Mouse (Mus musculus): ENCODE results near the gene Prss41. TPM values are rescaled to one million over a fixed set of nuclear protein-coding genes. Genes with fewer than 3 reads are reported as not detected.
"Not testable (repeated sequence)": the region's sequence is repeated elsewhere in the genome, so short reads cannot be mapped to it uniquely, and the experiment has no call there.

The Prss41 gene
- total RNA-seq (2014; rRNA removed; ENCODE audit: low replicate concordance) (not detected in 2 replicates), polyA plus RNA-seq (2015; fragmentation: Nextera tagmentation; extraction: Ambion mirVana) (not detected in 2 replicates)

DNA sequence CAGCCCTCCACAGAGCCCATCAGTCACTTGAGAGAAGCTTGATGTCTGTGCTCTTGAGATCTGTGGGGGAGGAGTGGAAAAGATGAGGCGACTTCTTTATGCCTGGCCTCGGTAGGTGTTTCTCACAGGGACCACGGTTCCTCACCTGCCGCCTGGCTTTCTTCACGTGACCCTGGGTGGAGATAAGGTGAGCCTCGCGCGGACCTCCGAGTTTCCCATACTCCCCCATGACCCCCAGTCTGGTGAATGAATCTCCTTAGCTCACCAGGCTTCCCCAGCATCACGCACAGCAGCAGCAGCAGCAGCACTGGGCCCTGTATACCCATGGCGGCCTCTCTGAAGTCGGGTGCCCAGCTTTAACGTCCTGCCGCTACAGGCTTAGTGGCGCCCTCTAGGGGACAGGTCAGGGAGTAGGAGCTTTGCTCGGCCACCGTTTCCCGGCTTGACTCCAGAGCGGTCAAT, at the start of gene Prss41, which contains the start of gene Prss32:
Gene Prss41 (minus strand): TSS at position 361 of the 462 bp plus-strand sequence.
Gene Prss32 (plus strand): TSS at position 44 of the 462 bp plus-strand sequence.
- TF ChIP-seq CTCF (IDR thresholded peaks at IDR 0.05; ENCODE audit: low read depth) (peak; percentile 35), EP300 (IDR thresholded peaks at IDR 0.05; ENCODE audit: low read depth) (no peak)
- H3K36me3 ChIP-seq (replicated peaks; ENCODE audit: control insufficient read depth, insufficient read depth, low read length), result no peaks in the 10 kb centered on the region
- no peak within 1 kb of the TSS for H3K4me3 ChIP-seq (ENCODE audit: low read depth, low read length)
- H3K4me1 ChIP-seq (ENCODE audit: control insufficient read depth, insufficient read depth), result no peaks in the 10 kb centered on the region
- DNase-seq (ENCODE audit: low spot score), result no peak
- no peaks in the 10 kb centered on the region for H3K27me3 ChIP-seq (ENCODE audit: control insufficient read depth, insufficient read depth, low read length)
- no peak within 1 kb of the TSS for H3K9ac ChIP-seq (replicated peaks; ENCODE audit: low read depth, low read length)
- 13% methylated on average over 19 of the region's 19 CpGs for WGBS
- no peak for ATAC-seq (ENCODE audit: insufficient read depth, low read depth)
- no peak within 1 kb of the TSS for H3K4me2 ChIP-seq (ENCODE audit: low read depth, low read length)
- H3K9me3 ChIP-seq (replicated peaks; ENCODE audit: control insufficient read depth, low read length), result no peaks in the 10 kb centered on the region
- H3K27ac ChIP-seq (ENCODE audit: low read depth), result no peak within 1 kb of the TSS

GRCm38 (mm10) chr17:23880576-23880975, 36.6 kb upstream of the Prss41 start, which contains the start of the genes Dcpp1 and Dcpp2:
Dcpp1 (plus strand) TSS chr17:23880876.
Dcpp2 (plus strand) TSS chr17:23880880.
- H3K4me1 ChIP-seq (ENCODE audit: control insufficient read depth, insufficient read depth); H3K4me3 ChIP-seq (ENCODE audit: low read depth, low read length); H3K36me3 ChIP-seq (replicated peaks; ENCODE audit: control insufficient read depth, insufficient read depth, low read length); H3K27me3 ChIP-seq (ENCODE audit: control insufficient read depth, insufficient read depth, low read length); H3K27ac ChIP-seq (ENCODE audit: low read depth); H3K4me2 ChIP-seq (ENCODE audit: low read depth, low read length); H3K9ac ChIP-seq (replicated peaks; ENCODE audit: low read depth, low read length); H3K9me3 ChIP-seq (replicated peaks; ENCODE audit: control insufficient read depth, low read length); DNase-seq (ENCODE audit: low spot score); ATAC-seq (ENCODE audit: insufficient read depth, low read depth): not testable (repeated sequence)
- WGBS, result 39% methylated on average over 4 of the region's 4 CpGs

- ATAC-seq (ENCODE audit: insufficient read depth, low read depth) (no peak), DNase-seq (ENCODE audit: low spot score) (no peak)
- H3K4me1 ChIP-seq (ENCODE audit: control insufficient read depth, insufficient read depth), result no peaks in the 10 kb centered on the region
- TF ChIP-seq EP300 (IDR thresholded peaks at IDR 0.05; ENCODE audit: low read depth), result no peak
- TF ChIP-seq CTCF (IDR thresholded peaks at IDR 0.05; ENCODE audit: low read depth), result no peak
- H3K27ac ChIP-seq (ENCODE audit: low read depth), result no peak overlapping the region
- no peak overlapping the region for H3K9ac ChIP-seq (replicated peaks; ENCODE audit: low read depth, low read length)
- no peak overlapping the region for H3K4me2 ChIP-seq (ENCODE audit: low read depth, low read length)
- H3K27me3 ChIP-seq (ENCODE audit: control insufficient read depth, insufficient read depth, low read length), result no peaks in the 10 kb centered on the region
- WGBS, result 91% methylated on average over 2 of the region's 2 CpGs
- H3K9me3 ChIP-seq (replicated peaks; ENCODE audit: control insufficient read depth, low read length), result no peaks in the 10 kb centered on the region
- no peak overlapping the region for H3K4me3 ChIP-seq (ENCODE audit: low read depth, low read length)
- H3K36me3 ChIP-seq (replicated peaks; ENCODE audit: control insufficient read depth, insufficient read depth, low read length), result no peaks in the 10 kb centered on the region
These were observed 33.2 kb upstream of the Prss41 start for GRCm38 (mm10) chr17:23877166-23877565.

DNA sequence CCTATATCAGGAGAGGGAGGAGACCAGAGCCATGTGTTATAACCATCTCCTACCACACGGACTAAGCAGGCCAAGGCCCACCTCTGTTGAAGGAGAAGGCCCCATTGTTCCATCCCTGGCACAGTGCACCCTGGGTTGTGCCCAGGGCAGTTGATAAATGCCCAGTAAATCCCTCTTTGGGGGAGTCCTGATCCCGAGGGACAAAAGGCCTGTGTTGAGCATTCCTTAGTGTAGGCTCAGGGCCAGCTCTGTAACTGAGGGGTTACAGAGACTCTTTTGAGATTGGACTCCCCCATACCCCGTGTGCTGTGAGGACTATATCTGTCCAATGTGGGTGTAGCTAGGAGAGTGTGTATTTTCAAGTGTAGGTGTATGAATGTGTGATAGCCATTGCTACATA, 32.8 kb upstream of the Prss41 start:
- H3K4me2 ChIP-seq (ENCODE audit: low read depth, low read length), result no peak overlapping the region
- WGBS, result 49% methylated on average over 3 of the region's 3 CpGs
- no peak for DNase-seq (ENCODE audit: low spot score)
- H3K9me3 ChIP-seq (replicated peaks; ENCODE audit: control insufficient read depth, low read length), result no peaks in the 10 kb centered on the region
- no peak overlapping the region for H3K27ac ChIP-seq (ENCODE audit: low read depth)
- no peaks in the 10 kb centered on the region for H3K36me3 ChIP-seq (replicated peaks; ENCODE audit: control insufficient read depth, insufficient read depth, low read length)
- no peak for ATAC-seq (ENCODE audit: insufficient read depth, low read depth)
- H3K27me3 ChIP-seq (ENCODE audit: control insufficient read depth, insufficient read depth, low read length), result no peaks in the 10 kb centered on the region
- no peak overlapping the region for H3K9ac ChIP-seq (replicated peaks; ENCODE audit: low read depth, low read length)
- TF ChIP-seq CTCF (IDR thresholded peaks at IDR 0.05; ENCODE audit: low read depth) (no peak), EP300 (IDR thresholded peaks at IDR 0.05; ENCODE audit: low read depth) (no peak)
- H3K4me3 ChIP-seq (ENCODE audit: low read depth, low read length), result no peak overlapping the region
- H3K4me1 ChIP-seq (ENCODE audit: control insufficient read depth, insufficient read depth), result no peaks in the 10 kb centered on the region

DNA sequence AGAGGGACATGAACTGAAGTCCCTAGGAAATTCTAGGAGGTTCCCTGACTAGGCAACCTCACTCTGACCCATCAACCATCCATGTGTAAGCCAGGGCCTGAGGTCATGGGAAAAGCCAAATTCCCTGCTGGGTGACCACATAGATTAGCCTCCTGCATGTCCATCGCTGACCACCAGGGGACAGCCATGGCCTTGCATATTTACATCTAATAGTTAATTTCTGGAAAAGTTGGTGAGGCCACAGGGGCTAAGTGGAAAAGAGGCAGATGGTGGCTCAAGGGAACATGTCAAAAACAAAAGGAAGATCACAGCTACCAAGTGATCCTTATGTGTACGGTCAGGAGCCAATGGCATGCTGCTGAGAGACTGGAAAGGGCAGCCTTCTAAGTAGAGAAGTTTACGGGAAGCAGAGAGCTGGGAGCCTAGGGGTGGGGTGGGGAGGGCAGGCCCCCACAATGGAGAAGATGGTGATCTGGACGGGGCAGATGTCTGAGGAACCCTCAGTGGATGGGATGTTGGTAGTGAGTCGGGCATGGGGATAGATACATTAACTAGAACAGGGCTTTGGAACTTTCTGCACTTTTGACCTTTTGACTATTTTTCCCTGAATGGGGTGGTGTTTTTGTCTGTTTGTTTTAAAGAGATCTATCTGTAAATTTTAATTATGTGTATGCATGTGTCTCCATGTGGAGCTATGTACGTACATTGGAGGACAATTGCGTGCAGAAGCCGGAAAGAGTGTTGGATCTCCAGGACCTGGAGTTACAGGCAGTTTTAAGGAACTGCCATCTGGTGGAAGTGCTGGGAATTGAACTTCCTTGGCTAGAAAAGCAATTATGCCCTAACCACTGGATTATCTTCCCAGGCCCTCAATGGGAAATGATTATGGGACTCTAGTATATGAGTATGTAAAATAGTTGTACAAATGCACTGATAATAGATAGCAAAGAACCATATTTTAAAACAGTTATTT, 30.2 kb upstream of the Prss41 start:
- no peaks in the 10 kb centered on the region for H3K36me3 ChIP-seq (replicated peaks; ENCODE audit: control insufficient read depth, insufficient read depth, low read length)
- no peaks in the 10 kb centered on the region for H3K9me3 ChIP-seq (replicated peaks; ENCODE audit: control insufficient read depth, low read length)
- DNase-seq (ENCODE audit: low spot score) (peak; percentile 41), ATAC-seq (ENCODE audit: insufficient read depth, low read depth) (peak; percentile 63; the same call in 1 of the 2 replicates)
- no peak overlapping the region for H3K27ac ChIP-seq (ENCODE audit: low read depth)
- TF ChIP-seq EP300 (IDR thresholded peaks at IDR 0.05; ENCODE audit: low read depth), result no peak
- peak; percentile 77 for TF ChIP-seq CTCF (IDR thresholded peaks at IDR 0.05; ENCODE audit: low read depth)
- H3K4me3 ChIP-seq (ENCODE audit: low read depth, low read length), result no peak overlapping the region
- H3K4me1 ChIP-seq (ENCODE audit: control insufficient read depth, insufficient read depth), result no peaks in the 10 kb centered on the region
- no peak overlapping the region for H3K4me2 ChIP-seq (ENCODE audit: low read depth, low read length)
- H3K9ac ChIP-seq (replicated peaks; ENCODE audit: low read depth, low read length), result no peak overlapping the region
- WGBS, result 43% methylated on average over 8 of the region's 8 CpGs
- no peaks in the 10 kb centered on the region for H3K27me3 ChIP-seq (ENCODE audit: control insufficient read depth, insufficient read depth, low read length)

All from heart, postnatal 0 days (tissue).